8 mouse cellular contexts compared by ENCODE assay signal in genomic region chr9:22131226-22131981, GRCm38 (mm10). TPM values are rescaled to one million over a fixed set of nuclear protein-coding genes. Genes with fewer than 3 reads are reported as not detected.
DNase-seq lines count a peak whose midpoint lies in the region; ATAC-seq and TF ChIP-seq lines count a peak whose summit lies in the region.

No protein-coding gene starts in this region.

- TF ChIP-seq POLR2A in ES-Bruce4 (IDR thresholded peaks at IDR 0.05; ENCODE audit: insufficient read depth, low read length), result no peak
- no peak for TF ChIP-seq POLR2A in brain, embryonic 14.5 days (IDR thresholded peaks at IDR 0.05; ENCODE audit: borderline replicate concordance, extremely low read depth, insufficient read depth, insufficient read length, poor library complexity, severe bottlenecking)
- TF ChIP-seq POLR2A in heart, adult 2 months (IDR thresholded peaks at IDR 0.05; ENCODE audit: insufficient read depth, low read depth, low read length), result no peak
- no peak for TF ChIP-seq POLR2A in kidney, adult 2 months (IDR thresholded peaks at IDR 0.05; ENCODE audit: low read depth, low read length)
- no peak for TF ChIP-seq POLR2A in olfactory bulb, adult 2 months (IDR thresholded peaks at IDR 0.05; ENCODE audit: insufficient read depth, low read depth, low read length)

- DNase-seq in brain, embryonic 14.5 days (ENCODE audit: low read depth), result peak; percentile 7
- DNase-seq in heart, adult 2 months, result peak; percentile 41 to 67
- DNase-seq in kidney, adult 2 months, result peak; percentile 82
- peak; percentile 68 for DNase-seq in lung, embryonic 14.5 days
- no peak for DNase-seq in left cerebral cortex, adult 9 months (ENCODE audit: low spot score in 2 of 2)
- no peak for DNase-seq in layer of hippocampus, postnatal 10 days (ENCODE audit: low spot score in 2 of 2)

- H3K27ac ChIP-seq in ES-Bruce4 (ENCODE audit: insufficient read depth, low read length), result peak overlapping the region; percentile 11; the same call in 1 of the 2 replicates
- H3K27ac ChIP-seq in heart, adult 2 months, result no peak overlapping the region
- H3K27ac ChIP-seq in kidney, adult 2 months (ENCODE audit: insufficient read depth, low read depth, low read length), result peak overlapping the region; percentile 7; the same call in 1 of the 2 replicates
- no peak overlapping the region for H3K27ac ChIP-seq in lung, embryonic 14.5 days (ENCODE audit: low read depth)
- no peak overlapping the region for H3K27ac ChIP-seq in olfactory bulb, adult 2 months (ENCODE audit: insufficient read depth, low read depth, low read length)

- no peaks in the 10 kb centered on the region for H3K27me3 ChIP-seq in ES-Bruce4 (ENCODE audit: control insufficient read depth, insufficient read depth, low read length, poor library complexity, severe bottlenecking)
- H3K27me3 ChIP-seq in heart, adult 2 months (ENCODE audit: control insufficient read depth, insufficient read depth, low read length), result no peaks in the 10 kb centered on the region; the same call in 1 of the 2 replicates
- H3K27me3 ChIP-seq in kidney, adult 2 months (replicated peaks; ENCODE audit: control insufficient read depth, insufficient read depth, low read length), result no peaks in the 10 kb centered on the region
- H3K27me3 ChIP-seq in lung, embryonic 14.5 days (ENCODE audit: insufficient read depth, low read length), result peaks cover 9% of the 10 kb centered on the region; the same call in 1 of the 2 replicates

- H3K79me2 ChIP-seq in heart, adult 2 months (replicated peaks; ENCODE audit: control insufficient read depth, insufficient read depth, low read length), result no peaks in the 10 kb centered on the region

- H3K4me1 ChIP-seq in ES-Bruce4 (ENCODE audit: control insufficient read depth, insufficient read depth, low read length), result peaks cover 12% of the 10 kb centered on the region
- H3K4me1 ChIP-seq in heart, adult 2 months (ENCODE audit: control insufficient read depth, insufficient read depth, low read length), result peaks cover 2% of the 10 kb centered on the region; the same call in 1 of the 2 replicates
- peaks cover 6% of the 10 kb centered on the region; the same call in 1 of the 2 replicates for H3K4me1 ChIP-seq in kidney, adult 2 months (ENCODE audit: control insufficient read depth, insufficient read depth, low read length)
- no peaks in the 10 kb centered on the region for H3K4me1 ChIP-seq in lung, embryonic 14.5 days (ENCODE audit: insufficient read depth)
- peaks cover 11% of the 10 kb centered on the region for H3K4me1 ChIP-seq in olfactory bulb, adult 2 months (ENCODE audit: control insufficient read depth, insufficient read depth, low read length)

- H3K36me3 ChIP-seq in ES-Bruce4 (ENCODE audit: control insufficient read depth, insufficient read depth, low read length, poor library complexity, severe bottlenecking), result no peaks in the 10 kb centered on the region
- no peaks in the 10 kb centered on the region for H3K36me3 ChIP-seq in heart, adult 2 months (ENCODE audit: control insufficient read depth, insufficient read depth, low read length)
- H3K36me3 ChIP-seq in kidney, adult 2 months (ENCODE audit: control insufficient read depth, insufficient read depth, low read length), result no peaks in the 10 kb centered on the region
- no peaks in the 10 kb centered on the region for H3K36me3 ChIP-seq in lung, embryonic 14.5 days (ENCODE audit: insufficient read depth)

- H3K4me3 ChIP-seq in ES-Bruce4 (ENCODE audit: low read depth, low read length), result peak overlapping the region; percentile 67
- H3K4me3 ChIP-seq in heart, adult 2 months, result peak overlapping the region; percentile 9; the same call in 1 of the 2 replicates
- H3K4me3 ChIP-seq in kidney, adult 2 months (ENCODE audit: insufficient read depth, low read depth, low read length), result peak overlapping the region; percentile 47
- H3K4me3 ChIP-seq in lung, embryonic 14.5 days (ENCODE audit: low read depth, low read length), result peak overlapping the region; percentile 30
- peak overlapping the region; percentile 0; the same call in 1 of the 2 replicates for H3K4me3 ChIP-seq in olfactory bulb, adult 2 months (ENCODE audit: insufficient read depth, low read depth, low read length)

- H3K9me3 ChIP-seq in ES-Bruce4 (replicated peaks; ENCODE audit: control insufficient read depth, insufficient read depth, low read length, poor library complexity, severe bottlenecking), result no peaks in the 10 kb centered on the region
- H3K9me3 ChIP-seq in lung, embryonic 14.5 days (ENCODE audit: low read depth, low read length), result no peaks in the 10 kb centered on the region

- intact Hi-C loops in heart, adult 2 months (cut with DNase I), result no loop called here

- WGBS in heart, adult 2 months, result 5% methylated on average over 35 of the region's 35 CpGs
- WGBS in kidney, adult 2 months, result 5% methylated on average over 35 of the region's 35 CpGs
- 1% methylated on average over 35 of the region's 35 CpGs for WGBS in lung, embryonic 14.5 days
- 7% methylated on average over 35 of the region's 35 CpGs for WGBS in olfactory bulb, adult 2 months

- ATAC-seq in lung, embryonic 14.5 days (ENCODE audit: insufficient read depth), result peak; percentile 74

- TF ChIP-seq EP300 in ES-Bruce4 (IDR thresholded peaks at IDR 0.05; ENCODE audit: insufficient read depth, low read depth, low read length), result peak; percentile 91
- TF ChIP-seq EP300 in heart, adult 2 months (IDR thresholded peaks at IDR 0.05; ENCODE audit: insufficient read depth, low read depth, low read length), result no peak

- peak overlapping the region; percentile 47 for H3K9ac ChIP-seq in ES-Bruce4 (ENCODE audit: low read depth, poor library complexity, severe bottlenecking)
- H3K9ac ChIP-seq in heart, adult 2 months (ENCODE audit: low read depth, low read length), result peak overlapping the region; percentile 26; the same call in 1 of the 2 replicates
- H3K9ac ChIP-seq in lung, embryonic 14.5 days, result peak overlapping the region; percentile 43

- no peak for TF ChIP-seq CTCF in ES-Bruce4 (IDR thresholded peaks at IDR 0.05; ENCODE audit: low read depth, low read length)
- TF ChIP-seq CTCF in brain, embryonic 14.5 days (IDR thresholded peaks at IDR 0.05; ENCODE audit: borderline replicate concordance, extremely low read depth, insufficient read depth, insufficient read length), result no peak
- TF ChIP-seq CTCF in heart, adult 2 months (IDR thresholded peaks at IDR 0.05), result no peak
- TF ChIP-seq CTCF in kidney, adult 2 months (conservative IDR thresholded peaks at IDR 0.05; ENCODE audit: insufficient read depth, insufficient read length, low read depth, low read length), result no peak
- no peak for TF ChIP-seq CTCF in lung, embryonic 14.5 days (IDR thresholded peaks at IDR 0.05; ENCODE audit: low read depth)
- no peak for TF ChIP-seq CTCF in olfactory bulb, adult 2 months (IDR thresholded peaks at IDR 0.05; ENCODE audit: insufficient read depth, low read depth, low read length)

- H3K4me2 ChIP-seq in lung, embryonic 14.5 days, result peak overlapping the region; percentile 78

RNA-seq across cellular contexts. Expression of gene Acp5, which starts 4.1 kb away (rescaled TPM):
- polyA plus RNA-seq in ES-Bruce4 (2011; ENCODE audit: insufficient read depth, insufficient read length, low read depth, missing spikeins), result 6.1 and 7.6 TPM in 2 replicates
- 1.2 and 1.4 TPM in 2 replicates for polyA plus RNA-seq in brain, embryonic 14.5 days (2012; rRNA removed)
- 1 to 10 TPM; 1.6 to 2.4 TPM for total RNA-seq in heart, adult 2 months (2021)
- 7.7 and 20.8 TPM in 2 replicates for polyA plus RNA-seq in heart, adult 2 months (2012; rRNA removed)
- 166 and 178 TPM in 2 replicates for polyA plus RNA-seq in kidney, adult 2 months (2012; rRNA removed)
- polyA plus RNA-seq in lung, embryonic 14.5 days (2014; fragmentation: Nextera tagmentation; extraction: Ambion mirVana), result 3.6 and 4.2 TPM in 2 replicates
- not detected in 2 replicates for polyA plus RNA-seq in olfactory bulb, adult 2 months (2012; ENCODE audit: insufficient read depth, insufficient read length, low replicate concordance, missing spikeins)
- total RNA-seq in layer of hippocampus, postnatal 10 days (2021), result under 1 TPM; 0.53 to 0.67 TPM

RNA-seq across cellular contexts. Expression of gene Elof1, which starts 14.4 kb away (rescaled TPM):
- 48.4 and 49.8 TPM in 2 replicates for polyA plus RNA-seq in ES-Bruce4 (2011; ENCODE audit: insufficient read depth, insufficient read length, low read depth, missing spikeins)
- polyA plus RNA-seq in brain, embryonic 14.5 days (2012; rRNA removed), result 138 and 193 TPM in 2 replicates
- 10 to 100 TPM; 34.6 to 42.6 TPM for total RNA-seq in heart, adult 2 months (2021)
- polyA plus RNA-seq in heart, adult 2 months (2012; rRNA removed), result 62.6 and 67.0 TPM in 2 replicates
- 163 and 174 TPM in 2 replicates for polyA plus RNA-seq in kidney, adult 2 months (2012; rRNA removed)
- polyA plus RNA-seq in lung, embryonic 14.5 days (2014; fragmentation: Nextera tagmentation; extraction: Ambion mirVana), result 196 and 212 TPM in 2 replicates
- not detected in 2 replicates for polyA plus RNA-seq in olfactory bulb, adult 2 months (2012; ENCODE audit: insufficient read depth, insufficient read length, low replicate concordance, missing spikeins)
- total RNA-seq in layer of hippocampus, postnatal 10 days (2021), result 10 to 100 TPM; 60.4 to 60.7 TPM

RNA-seq across cellular contexts. Expression of gene Pigyl, which starts 25.2 kb away (rescaled TPM):
- polyA plus RNA-seq in ES-Bruce4 (2011; ENCODE audit: insufficient read depth, insufficient read length, low read depth, missing spikeins), result 83.8 and 86.5 TPM in 2 replicates
- 62.4 and 82.8 TPM in 2 replicates for polyA plus RNA-seq in brain, embryonic 14.5 days (2012; rRNA removed)
- 10 to 100 TPM; 42.9 to 56.5 TPM for total RNA-seq in heart, adult 2 months (2021)
- polyA plus RNA-seq in heart, adult 2 months (2012; rRNA removed), result 54.5 and 55.4 TPM in 2 replicates
- polyA plus RNA-seq in kidney, adult 2 months (2012; rRNA removed), result 71.4 and 76.5 TPM in 2 replicates
- polyA plus RNA-seq in lung, embryonic 14.5 days (2014; fragmentation: Nextera tagmentation; extraction: Ambion mirVana), result 70.8 and 73.8 TPM in 2 replicates
- not detected in 2 replicates for polyA plus RNA-seq in olfactory bulb, adult 2 months (2012; ENCODE audit: insufficient read depth, insufficient read length, low replicate concordance, missing spikeins)
- 10 to 100 TPM; 38.8 to 48.5 TPM for total RNA-seq in layer of hippocampus, postnatal 10 days (2021)

RNA-seq across cellular contexts. Expression of gene Cnn1, which starts 32.4 kb away (rescaled TPM):
- 7.8 and 10.1 TPM in 2 replicates for polyA plus RNA-seq in ES-Bruce4 (2011; ENCODE audit: insufficient read depth, insufficient read length, low read depth, missing spikeins)
- 0.35 and 0.55 TPM in 2 replicates for polyA plus RNA-seq in brain, embryonic 14.5 days (2012; rRNA removed)
- total RNA-seq in heart, adult 2 months (2021), result 1 to 10 TPM; 8.4 to 8.6 TPM
- 15.4 and 26.5 TPM in 2 replicates for polyA plus RNA-seq in heart, adult 2 months (2012; rRNA removed)
- 2.8 and 12.0 TPM in 2 replicates for polyA plus RNA-seq in kidney, adult 2 months (2012; rRNA removed)
- 69.1 and 71.2 TPM in 2 replicates for polyA plus RNA-seq in lung, embryonic 14.5 days (2014; fragmentation: Nextera tagmentation; extraction: Ambion mirVana)
- not detected in 2 replicates for polyA plus RNA-seq in olfactory bulb, adult 2 months (2012; ENCODE audit: insufficient read depth, insufficient read length, low replicate concordance, missing spikeins)
- under 1 TPM; 0.42 to 0.43 TPM for total RNA-seq in layer of hippocampus, postnatal 10 days (2021)

RNA-seq across cellular contexts. Expression of gene Ecsit, which starts 46.2 kb away (rescaled TPM):
- 20.9 and 21.9 TPM in 2 replicates for polyA plus RNA-seq in ES-Bruce4 (2011; ENCODE audit: insufficient read depth, insufficient read length, low read depth, missing spikeins)
- polyA plus RNA-seq in brain, embryonic 14.5 days (2012; rRNA removed), result 51.3 and 57.7 TPM in 2 replicates
- 100 to 1,000 TPM in 1 of 2 experiments, 10 to 100 TPM in 1; 92.5 to 106 TPM for total RNA-seq in heart, adult 2 months (2021)
- 166 and 169 TPM in 2 replicates for polyA plus RNA-seq in heart, adult 2 months (2012; rRNA removed)
- 130 and 143 TPM in 2 replicates for polyA plus RNA-seq in kidney, adult 2 months (2012; rRNA removed)
- polyA plus RNA-seq in lung, embryonic 14.5 days (2014; fragmentation: Nextera tagmentation; extraction: Ambion mirVana), result 31.0 and 33.5 TPM in 2 replicates
- not detected in 2 replicates for polyA plus RNA-seq in olfactory bulb, adult 2 months (2012; ENCODE audit: insufficient read depth, insufficient read length, low replicate concordance, missing spikeins)
- total RNA-seq in layer of hippocampus, postnatal 10 days (2021), result 10 to 100 TPM; 45.8 to 46.8 TPM

Comparison
In these comparisons a context has a peak if more than half of its experiments do, and no peak if none do; other contexts are left out.
1. H3K27ac ChIP-seq: peak in ES-Bruce4 (single experiment) and kidney, adult 2 months (single experiment); none in heart, adult 2 months (single experiment), lung, embryonic 14.5 days (single experiment) and olfactory bulb, adult 2 months (single experiment).
2. H3K4me3 ChIP-seq: peak in every context shown above with its lines; median percentile 67 in ES-Bruce4; 47 in kidney, adult 2 months; 30 in lung, embryonic 14.5 days; 9 in heart, adult 2 months; 0 in olfactory bulb, adult 2 months.
3. DNase-seq: peak in brain, embryonic 14.5 days (single experiment), heart, adult 2 months (2 of 2), kidney, adult 2 months (single experiment) and lung, embryonic 14.5 days (single experiment); none in left cerebral cortex, adult 9 months (0 of 2) and layer of hippocampus, postnatal 10 days (0 of 2).
4. RNA of gene Pigyl, which starts 25.2 kb away (polyA plus RNA-seq): 83.8 to 86.5 TPM in ES-Bruce4, 71.4 to 76.5 TPM in kidney, adult 2 months, 70.8 to 73.8 TPM in lung, embryonic 14.5 days, 62.4 to 82.8 TPM in brain, embryonic 14.5 days and 54.5 to 55.4 TPM in heart, adult 2 months; not detected in olfactory bulb, adult 2 months; every median in the first group is over 10 times any median in the second.
5. Peak in every context shown above with its lines, with median percentiles within 50 percentile points of each other: H3K9ac ChIP-seq.